Mouse (Mus musculus): ENCODE results near the gene Slc26a8. TPM values are rescaled to one million over a fixed set of nuclear protein-coding genes. Genes with fewer than 3 reads are reported as not detected.

Gene Slc26a8
- polyA plus RNA-seq, 2 experiments from 2014 or later, result 0.32 TPM; not detected in 1

- no peak for ATAC-seq
These were observed 101.4 kb downstream of the Slc26a8 start for GRCm38 (mm10) chr17:28588591-28588990.

Other genes with a start within 250 kb of the Slc26a8 start
- 10 to 100 TPM; 17.4 to 17.8 TPM for gene Fkbp5, start 172.7 kb downstream of the Slc26a8 start, polyA plus RNA-seq (2017; shearing (Covaris generic))
- not detected for gene Armc12, start 159.4 kb downstream of the Slc26a8 start, polyA plus RNA-seq (2017; shearing (Covaris generic))
- not detected for gene Clpsl2, start 140.8 kb downstream of the Slc26a8 start, polyA plus RNA-seq (2017; shearing (Covaris generic))
- not detected for gene Clps, start 129.5 kb downstream of the Slc26a8 start, polyA plus RNA-seq (2017; shearing (Covaris generic))
- 1 to 10 TPM; 1.1 to 1.3 TPM for gene Lhfpl5, start 114.6 kb downstream of the Slc26a8 start, polyA plus RNA-seq (2017; shearing (Covaris generic))
- 100 to 1,000 TPM; 204 to 234 TPM for gene Srpk1, start 67.5 kb downstream of the Slc26a8 start, polyA plus RNA-seq (2017; shearing (Covaris generic))
- gene Mapk14, start 1.1 kb upstream of the Slc26a8 start, polyA plus RNA-seq (2017; shearing (Covaris generic)), result 10 to 100 TPM; 17.8 to 20.7 TPM
- 10 to 100 TPM; 10.1 TPM for gene AC170998.1, start 35.9 kb upstream of the Slc26a8 start, polyA plus RNA-seq (2017; shearing (Covaris generic))
- gene Mapk13, start 79.1 kb upstream of the Slc26a8 start, polyA plus RNA-seq (2017; shearing (Covaris generic)), result not detected
- 1 to 10 TPM; 1.1 to 2.2 TPM for gene Brpf3, start 110.9 kb upstream of the Slc26a8 start, polyA plus RNA-seq (2017; shearing (Covaris generic))
- gene Pnpla1, start 168.2 kb upstream of the Slc26a8 start, polyA plus RNA-seq (2017; shearing (Covaris generic)), result not detected
- gene 4930539E08Rik, start 225.1 kb upstream of the Slc26a8 start, polyA plus RNA-seq (2017; shearing (Covaris generic)), result 1 to 10 TPM; 2.0 to 3.4 TPM

Data from CD4-positive, CD25-positive, alpha-beta regulatory T cell, adult 4 months (primary cell).